Mouse (Mus musculus) brain, adult 2 months (tissue): ENCODE data around the gene Gm29866.
"Not testable (repeated sequence)": the region's sequence is repeated elsewhere in the genome, so short reads cannot be mapped to it uniquely, and the experiment has no call there.

Experiments used
- DNase-seq: peaks from one replicate; pipeline ENCODE4 v3.0.0; 2011; ENCODE audit warnings: low read depth, low spot score

The Gm29866 gene

DNA sequence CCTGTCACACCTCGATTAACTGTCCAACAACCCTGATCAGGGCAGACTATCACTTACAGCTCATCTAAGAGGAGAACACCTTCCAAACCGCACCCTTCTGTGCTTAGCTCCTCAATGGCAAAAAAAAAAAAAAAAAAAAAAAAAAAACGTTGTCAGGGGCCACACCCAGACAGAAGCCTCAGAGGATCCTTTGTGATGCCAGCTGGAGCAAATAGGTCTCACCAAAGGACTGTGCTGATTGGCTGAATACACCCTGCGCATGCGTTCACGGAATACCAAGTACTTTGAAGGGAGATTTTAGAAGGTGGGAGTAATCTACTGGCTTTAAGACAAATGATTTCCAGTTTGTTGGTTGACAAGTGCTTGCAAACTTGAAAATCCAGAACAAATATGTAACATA lies at the start of gene Gm29866:
Gene Gm29866 (minus strand): TSS at position 101 of the 400 bp plus-strand sequence.
- DNase-seq = not testable (repeated sequence)
